Mouse (Mus musculus) megakaryocyte, adult 5-6 weeks (primary cell): Measurements from ENCODE around the gene Maml3. TPM values are rescaled to one million over a fixed set of nuclear protein-coding genes. Genes with fewer than 3 reads are reported as not detected.

ENCODE experiments used
- ATAC-seq: 2 replicates; pipeline ENCODE4 v1.8.0; 2016; ENCODE audit warnings: mild to moderate bottlenecking, inconsistent platforms; ENCODE audit not compliant: poor library complexity, severe bottlenecking
- total RNA-seq, 2 experiments: library from RNA; stranded (forward) in 1 of 2; stranded (reverse) in 1 of 2; fragments of 153-499, 151-499 nt in 1 of 2; fragments of 221-1000, 200-1000 nt in 1 of 2; gene quantifications; 2 replicates each; pipeline versions ENCODE4 v1.2.3 to v1.2.4; 2015 to 2017

Gene Maml3
- total RNA-seq, 2 experiments from 2014 or later = 3.1 to 4.3 TPM

GRCm38 (mm10) chr3:51756283-51756682 is 348.6 kb downstream of the Maml3 start:
- no peak for ATAC-seq

GRCm38 (mm10) chr3:51753262-51753661 is 351.6 kb downstream of the Maml3 start:
- ATAC-seq = no peak

GRCm38 (mm10) chr3:51751440-51751839 is 353.4 kb downstream of the Maml3 start:
- no peak for ATAC-seq

- 0 out of 2 replicates have a peak, but pooled peaks have one; percentile 22 for ATAC-seq
Observed at GRCm38 (mm10) chr3:51749812-51750481, 354.9 kb downstream of the Maml3 start.

- no peak for ATAC-seq
Observed at GRCm38 (mm10) chr3:51749421-51749811, 355.5 kb downstream of the Maml3 start.

- no peak for ATAC-seq
Observed at GRCm38 (mm10) chr3:51748436-51749376, 356.2 kb downstream of the Maml3 start.

GRCm38 (mm10) chr3:51746816-51747215 is 358.1 kb downstream of the Maml3 start:
- ATAC-seq = no peak

GRCm38 (mm10) chr3:51745162-51745561 is 359.7 kb downstream of the Maml3 start:
- ATAC-seq = peak; percentile 81

- ATAC-seq = peak; percentile 50
Observed at GRCm38 (mm10) chr3:51744339-51744759, 360.5 kb downstream of the Maml3 start.

GRCm38 (mm10) chr3:51742405-51742804 is 362.5 kb downstream of the Maml3 start:
- ATAC-seq = no peak

- ATAC-seq = no peak
Observed at GRCm38 (mm10) chr3:51741824-51742223, 363.1 kb downstream of the Maml3 start.

GRCm38 (mm10) chr3:51739835-51740112 is 365.1 kb downstream of the Maml3 start:
- ATAC-seq = no peak

- ATAC-seq = peak; percentile 56
Observed at GRCm38 (mm10) chr3:51739049-51739834, 365.6 kb downstream of the Maml3 start.

- no peak for ATAC-seq
Observed at GRCm38 (mm10) chr3:51733685-51734084, 371.2 kb downstream of the Maml3 start.

- ATAC-seq = no peak
Observed at GRCm38 (mm10) chr3:51731949-51732636, 372.8 kb downstream of the Maml3 start.

- ATAC-seq = 0 out of 2 replicates have a peak, but pooled peaks have one; percentile 41
Observed at GRCm38 (mm10) chr3:51730662-51731061, 374.2 kb downstream of the Maml3 start.

GRCm38 (mm10) chr3:51729109-51729918 is 375.6 kb downstream of the Maml3 start:
- ATAC-seq = no peak

GRCm38 (mm10) chr3:51728456-51728855 is 376.4 kb downstream of the Maml3 start:
- no peak for ATAC-seq

GRCm38 (mm10) chr3:51727968-51728367 is 376.9 kb downstream of the Maml3 start:
- no peak for ATAC-seq

- ATAC-seq = no peak
Observed at GRCm38 (mm10) chr3:51727487-51727886, 377.4 kb downstream of the Maml3 start.
